Mouse (Mus musculus) E14TG2a.4 (cell line): ENCODE measurements around the gene Afp.

Source experiments
- CTCF ChIP-seq: conservative IDR thresholded peaks from 2 replicates; pipeline ENCODE4 v1.5.1; 2014; ENCODE audit warnings: low read length
- NANOG ChIP-seq: IDR thresholded peaks from 2 replicates; pipeline ENCODE4 v1.6.1; 2014; ENCODE audit warnings: borderline replicate concordance, low read length, mixed read lengths
- POU5F1 ChIP-seq: IDR thresholded peaks from 2 replicates; pipeline ENCODE4 v1.6.1; 2014; ENCODE audit warnings: low read length, borderline replicate concordance

- TF ChIP-seq CTCF (no peak), NANOG (no peak), POU5F1 (no peak)
Measured at GRCm38 (mm10) chr5:90512288-90512955, 21.9 kb downstream of the Afp start.
